Mouse (Mus musculus): Measurements from ENCODE around the gene Atp8b5. TPM values are rescaled to one million over a fixed set of nuclear protein-coding genes. Genes with fewer than 3 reads are reported as not detected.

Atp8b5 gene
- polyA plus RNA-seq, 1 experiment from 2014 or later, result 0.77 TPM

- no peaks in the 10 kb centered on the region for H3K9me3 ChIP-seq (ENCODE audit: low read length)
- ATAC-seq (ENCODE audit: low FRiP score, low TSS enrichment), result no peak
- no peak overlapping the region for H3K9ac ChIP-seq (replicated peaks; ENCODE audit: low read length)
- H3K4me3 ChIP-seq (ENCODE audit: low read length), result no peak overlapping the region
- 89% methylated on average over 6 of the region's 6 CpGs for WGBS
- H3K27me3 ChIP-seq (ENCODE audit: insufficient read depth, low read length), result 0 out of 2 replicates have a peak, but pooled peaks cover 2% of the 10 kb centered on the region
- peaks cover 14% of the 10 kb centered on the region for H3K4me1 ChIP-seq (ENCODE audit: insufficient read depth, low read length)
- H3K27ac ChIP-seq (ENCODE audit: low read length), result no peak overlapping the region
- H3K4me2 ChIP-seq (replicated peaks; ENCODE audit: low read depth, low read length), result no peak overlapping the region
- H3K36me3 ChIP-seq (ENCODE audit: insufficient read depth, low read length), result no peaks in the 10 kb centered on the region
Measured at GRCm38 (mm10) chr4:43379601-43380000, 112.6 kb downstream of the Atp8b5 start.

GRCm38 (mm10) chr4:43380951-43381350, 114.0 kb downstream of the Atp8b5 start:
- peak overlapping the region; percentile 89 for H3K4me2 ChIP-seq (replicated peaks; ENCODE audit: low read depth, low read length)
- H3K4me1 ChIP-seq (ENCODE audit: insufficient read depth, low read length), result peaks cover 14% of the 10 kb centered on the region
- H3K36me3 ChIP-seq (ENCODE audit: insufficient read depth, low read length), result no peaks in the 10 kb centered on the region
- peak overlapping the region; percentile 88 for H3K9ac ChIP-seq (replicated peaks; ENCODE audit: low read length)
- H3K4me3 ChIP-seq (ENCODE audit: low read length), result peak overlapping the region; percentile 75
- 42% methylated on average over 10 of the region's 10 CpGs for WGBS
- no peaks in the 10 kb centered on the region for H3K9me3 ChIP-seq (ENCODE audit: low read length)
- peak; percentile 32; the same call in 1 of the 2 replicates for ATAC-seq (ENCODE audit: low FRiP score, low TSS enrichment)
- no peak overlapping the region; the same call in 1 of the 2 replicates for H3K27ac ChIP-seq (ENCODE audit: low read length)
- 0 out of 2 replicates have a peak, but pooled peaks cover 2% of the 10 kb centered on the region for H3K27me3 ChIP-seq (ENCODE audit: insufficient read depth, low read length)

- peak; percentile 93 for ATAC-seq (ENCODE audit: low FRiP score, low TSS enrichment)
- peak within 1 kb of the TSS; percentile 88 for H3K9ac ChIP-seq (replicated peaks; ENCODE audit: low read length)
- under 1% methylated on average over 48 of the region's 63 CpGs for WGBS
- no peaks in the 10 kb centered on the region for H3K9me3 ChIP-seq (ENCODE audit: low read length)
- no peaks in the 10 kb centered on the region for H3K36me3 ChIP-seq (ENCODE audit: insufficient read depth, low read length)
- H3K4me1 ChIP-seq (ENCODE audit: insufficient read depth, low read length), result peaks cover 14% of the 10 kb centered on the region
- H3K4me3 ChIP-seq (ENCODE audit: low read length), result peak within 1 kb of the TSS; percentile 75
- H3K27ac ChIP-seq (ENCODE audit: low read length), result peak within 1 kb of the TSS; percentile 61
- H3K4me2 ChIP-seq (replicated peaks; ENCODE audit: low read depth, low read length), result peak within 1 kb of the TSS; percentile 89
- H3K27me3 ChIP-seq (ENCODE audit: insufficient read depth, low read length), result 0 out of 2 replicates have a peak, but pooled peaks cover 2% of the 10 kb centered on the region
Measured at GRCm38 (mm10) chr4:43381408-43382154, 114.6 kb downstream of the Atp8b5 start, which contains the start of gene Rusc2. TSS of gene Rusc2 (plus strand) at chr4:43381979.

GRCm38 (mm10) chr4:43382155-43383020, 115.4 kb downstream of the Atp8b5 start:
- Histone ChIP-seq H3K4me1 (ENCODE audit: insufficient read depth, low read length) (peaks cover 14% of the 10 kb centered on the region), H3K4me2 (replicated peaks; ENCODE audit: low read depth, low read length) (peak overlapping the region; percentile 89), H3K9me3 (ENCODE audit: low read length) (no peaks in the 10 kb centered on the region), H3K4me3 (ENCODE audit: low read length) (peak overlapping the region; percentile 75), H3K36me3 (ENCODE audit: insufficient read depth, low read length) (no peaks in the 10 kb centered on the region), H3K27ac (ENCODE audit: low read length) (0 out of 2 replicates have a peak overlapping the region, but pooled peaks have one; percentile 53), H3K9ac (replicated peaks; ENCODE audit: low read length) (peak overlapping the region; percentile 88), H3K27me3 (ENCODE audit: insufficient read depth, low read length) (0 out of 2 replicates have a peak, but pooled peaks cover 2% of the 10 kb centered on the region)
- 7% methylated on average over 25 of the region's 33 CpGs for WGBS
- peak; percentile 83 for ATAC-seq (ENCODE audit: low FRiP score, low TSS enrichment)

- 49% methylated on average over 11 of the region's 11 CpGs for WGBS
- Histone ChIP-seq H3K4me3 (ENCODE audit: low read length) (no peak overlapping the region), H3K36me3 (ENCODE audit: insufficient read depth, low read length) (no peaks in the 10 kb centered on the region), H3K27me3 (ENCODE audit: insufficient read depth, low read length) (0 out of 2 replicates have a peak, but pooled peaks cover 2% of the 10 kb centered on the region), H3K27ac (ENCODE audit: low read length) (no peak overlapping the region), H3K4me1 (ENCODE audit: insufficient read depth, low read length) (peaks cover 14% of the 10 kb centered on the region), H3K4me2 (replicated peaks; ENCODE audit: low read depth, low read length) (peak overlapping the region; percentile 89), H3K9me3 (ENCODE audit: low read length) (no peaks in the 10 kb centered on the region), H3K9ac (replicated peaks; ENCODE audit: low read length) (no peak overlapping the region)
- ATAC-seq (ENCODE audit: low FRiP score, low TSS enrichment), result no peak
Measured at GRCm38 (mm10) chr4:43383246-43384082, 116.5 kb downstream of the Atp8b5 start.

GRCm38 (mm10) chr4:43384083-43384460, 117.1 kb downstream of the Atp8b5 start:
- no peak overlapping the region for H3K4me3 ChIP-seq (ENCODE audit: low read length)
- peaks cover 14% of the 10 kb centered on the region for H3K4me1 ChIP-seq (ENCODE audit: insufficient read depth, low read length)
- no peak overlapping the region for H3K27ac ChIP-seq (ENCODE audit: low read length)
- no peaks in the 10 kb centered on the region for H3K36me3 ChIP-seq (ENCODE audit: insufficient read depth, low read length)
- no peaks in the 10 kb centered on the region for H3K9me3 ChIP-seq (ENCODE audit: low read length)
- H3K9ac ChIP-seq (replicated peaks; ENCODE audit: low read length), result no peak overlapping the region
- WGBS, result 82% methylated on average over 5 of the region's 5 CpGs
- 0 out of 2 replicates have a peak, but pooled peaks cover 2% of the 10 kb centered on the region for H3K27me3 ChIP-seq (ENCODE audit: insufficient read depth, low read length)
- H3K4me2 ChIP-seq (replicated peaks; ENCODE audit: low read depth, low read length), result no peak overlapping the region
- no peak for ATAC-seq (ENCODE audit: low FRiP score, low TSS enrichment)

- ATAC-seq (ENCODE audit: low FRiP score, low TSS enrichment), result no peak
- 93% methylated on average over 3 of the region's 3 CpGs for WGBS
- H3K27me3 ChIP-seq (ENCODE audit: insufficient read depth, low read length), result 0 out of 2 replicates have a peak, but pooled peaks cover 2% of the 10 kb centered on the region
- H3K4me1 ChIP-seq (ENCODE audit: insufficient read depth, low read length), result peaks cover 14% of the 10 kb centered on the region
- H3K27ac ChIP-seq (ENCODE audit: low read length), result no peak overlapping the region
- H3K4me3 ChIP-seq (ENCODE audit: low read length), result no peak overlapping the region
- H3K9me3 ChIP-seq (ENCODE audit: low read length), result no peaks in the 10 kb centered on the region
- H3K9ac ChIP-seq (replicated peaks; ENCODE audit: low read length), result no peak overlapping the region
- H3K4me2 ChIP-seq (replicated peaks; ENCODE audit: low read depth, low read length), result no peak overlapping the region
- no peaks in the 10 kb centered on the region for H3K36me3 ChIP-seq (ENCODE audit: insufficient read depth, low read length)
Measured at GRCm38 (mm10) chr4:43384541-43384940, 117.6 kb downstream of the Atp8b5 start.

- no peak overlapping the region for H3K4me2 ChIP-seq (replicated peaks; ENCODE audit: low read depth, low read length)
- no peaks in the 10 kb centered on the region for H3K27me3 ChIP-seq (ENCODE audit: insufficient read depth, low read length)
- H3K27ac ChIP-seq (ENCODE audit: low read length), result no peak overlapping the region
- peaks cover 16% of the 10 kb centered on the region; the same call in 1 of the 2 replicates for H3K4me1 ChIP-seq (ENCODE audit: insufficient read depth, low read length)
- no peaks in the 10 kb centered on the region for H3K36me3 ChIP-seq (ENCODE audit: insufficient read depth, low read length)
- no peak overlapping the region for H3K9ac ChIP-seq (replicated peaks; ENCODE audit: low read length)
- no peak overlapping the region for H3K4me3 ChIP-seq (ENCODE audit: low read length)
- no peak for ATAC-seq (ENCODE audit: low FRiP score, low TSS enrichment)
- no peaks in the 10 kb centered on the region for H3K9me3 ChIP-seq (ENCODE audit: low read length)
Measured at GRCm38 (mm10) chr4:43386932-43387331, 120.0 kb downstream of the Atp8b5 start.

GRCm38 (mm10) chr4:43389390-43389789, 122.4 kb downstream of the Atp8b5 start:
- Histone ChIP-seq H3K27me3 (ENCODE audit: insufficient read depth, low read length) (no peaks in the 10 kb centered on the region), H3K4me3 (ENCODE audit: low read length) (no peak overlapping the region), H3K27ac (ENCODE audit: low read length) (no peak overlapping the region), H3K4me1 (ENCODE audit: insufficient read depth, low read length) (peaks cover 17% of the 10 kb centered on the region), H3K4me2 (replicated peaks; ENCODE audit: low read depth, low read length) (no peak overlapping the region), H3K9me3 (ENCODE audit: low read length) (no peaks in the 10 kb centered on the region), H3K36me3 (ENCODE audit: insufficient read depth, low read length) (no peaks in the 10 kb centered on the region), H3K9ac (replicated peaks; ENCODE audit: low read length) (no peak overlapping the region)
- 77% methylated on average over 2 of the region's 2 CpGs for WGBS
- no peak for ATAC-seq (ENCODE audit: low FRiP score, low TSS enrichment)

Data from kidney, embryonic 16.5 days (tissue).